Mouse (Mus musculus) cerebellum, postnatal 10 days (tissue): Measurements from ENCODE around the gene Foxl2.

Experiments used
- DNase-seq, 2 experiments: peaks; one replicate each; pipeline ENCODE4 v3.0.0; 2021; ENCODE audit warnings: mixed read lengths in 2 of 2

Foxl2 gene

DNA sequence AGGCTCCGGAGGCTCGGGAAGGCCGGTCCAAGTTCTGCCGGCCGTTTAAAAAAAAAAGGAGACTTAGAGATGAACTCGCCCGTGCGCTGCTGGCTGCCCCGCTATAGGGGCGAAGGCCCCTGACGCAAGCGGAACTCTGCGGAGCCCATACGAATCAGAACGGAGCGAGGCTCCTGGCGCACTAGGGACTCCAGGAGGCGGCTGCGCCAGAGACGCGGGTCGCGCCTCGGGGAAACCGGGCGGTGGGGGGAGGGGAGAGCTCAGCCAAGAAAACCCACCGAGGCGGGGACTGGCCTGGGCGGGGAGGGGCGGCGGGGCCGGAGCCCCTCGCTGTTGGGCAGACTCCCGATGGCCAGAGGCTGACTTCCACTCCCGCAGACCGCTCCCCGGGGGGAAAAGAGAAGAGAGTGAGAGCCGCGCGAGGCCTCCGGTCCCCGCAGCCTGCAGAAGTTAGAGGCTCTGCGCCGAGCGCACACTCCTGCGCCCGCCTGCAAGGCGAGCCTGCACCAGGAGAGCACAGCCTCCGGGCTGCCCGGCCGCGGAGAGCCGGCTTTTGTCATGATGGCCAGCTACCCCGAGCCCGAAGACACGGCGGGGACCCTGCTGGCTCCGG lies at the start of gene Foxl2:
TSS of gene Foxl2 (plus strand) at position 186 of the 613 bp plus-strand sequence.
- DNase-seq = peak; percentile 51 to 54

DNA sequence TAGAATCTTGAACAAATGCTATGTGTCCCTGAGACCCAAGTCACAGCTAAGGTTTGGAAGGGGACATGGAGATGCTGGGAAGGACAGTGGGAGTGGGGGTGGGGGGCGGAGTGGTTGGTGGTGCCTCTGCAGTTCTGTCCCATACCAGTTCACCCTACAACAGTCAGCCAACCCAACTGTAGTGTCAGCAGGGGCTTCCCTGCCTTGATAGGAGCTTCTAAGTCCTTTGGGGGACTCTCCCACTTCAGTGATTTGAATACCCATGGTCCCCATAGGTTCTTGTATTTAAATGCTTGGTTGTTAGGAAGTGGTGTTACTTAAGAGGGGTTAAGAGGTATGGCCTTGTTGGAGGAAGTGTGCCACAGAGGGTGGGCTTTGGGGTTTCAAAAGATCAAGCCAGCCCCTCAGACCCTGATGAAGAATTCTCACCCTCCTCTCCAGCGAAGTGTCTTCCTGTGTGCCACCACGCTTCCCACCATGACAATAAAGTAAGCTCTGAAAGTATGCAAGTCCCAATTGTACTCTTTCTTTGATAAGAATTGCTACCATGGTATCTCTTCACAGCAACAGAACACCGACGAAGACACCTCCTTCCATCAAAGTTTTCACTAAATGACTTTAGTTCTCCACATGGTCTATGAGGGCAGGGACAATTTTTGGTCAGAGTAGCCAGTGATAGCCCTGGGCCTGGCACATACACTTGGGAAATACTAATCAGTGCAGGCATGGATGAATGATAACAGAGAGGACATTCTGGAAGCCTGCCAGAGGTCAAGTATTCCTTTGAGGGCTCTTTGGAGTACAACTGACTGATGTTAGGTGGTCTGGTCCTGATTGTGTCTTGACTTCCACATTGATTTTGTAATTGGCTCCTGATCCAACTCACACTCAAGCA lies 34.2 kb upstream of the Foxl2 start:
- no peak for DNase-seq

DNA sequence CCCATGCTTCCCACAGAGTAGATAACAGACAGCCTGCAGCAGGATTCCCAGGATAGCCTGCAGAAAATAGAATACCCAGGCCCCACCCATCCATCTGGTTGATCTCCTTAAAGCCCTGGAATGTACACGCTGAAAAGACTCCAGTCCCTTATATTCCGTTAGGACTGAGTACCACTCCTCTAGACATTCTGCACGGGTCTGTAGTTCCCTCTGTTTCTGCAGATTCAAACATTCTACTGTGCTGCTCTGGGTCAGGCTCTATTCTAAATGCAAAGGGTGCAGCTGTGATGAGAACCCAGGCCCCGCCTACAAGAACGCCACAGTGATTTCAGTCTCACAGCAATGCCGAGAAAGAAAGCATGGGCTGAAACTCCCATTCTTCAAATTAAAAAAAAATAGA lies 32.0 kb upstream of the Foxl2 start:
- DNase-seq = no peak

DNA sequence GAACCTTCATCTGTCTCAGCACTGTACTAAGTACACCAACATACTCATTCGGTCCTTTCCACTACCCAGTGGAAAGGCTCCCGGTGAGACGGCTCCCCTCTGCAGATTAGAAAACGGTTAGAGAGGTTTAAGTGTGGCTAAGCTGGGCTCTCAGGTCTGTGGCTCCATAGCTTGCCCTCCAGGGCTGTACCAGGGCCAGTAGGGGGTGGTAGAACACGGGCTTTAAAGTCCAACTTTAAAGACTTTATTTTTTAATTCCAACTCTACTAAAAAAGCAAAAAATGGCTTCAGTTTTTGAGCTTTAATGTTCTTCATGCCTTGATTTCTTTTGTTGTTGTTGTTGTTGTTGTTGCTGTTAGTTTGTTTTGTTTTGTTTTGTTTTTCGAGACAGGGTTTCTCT lies 30.9 kb upstream of the Foxl2 start:
- DNase-seq = no peak

DNA sequence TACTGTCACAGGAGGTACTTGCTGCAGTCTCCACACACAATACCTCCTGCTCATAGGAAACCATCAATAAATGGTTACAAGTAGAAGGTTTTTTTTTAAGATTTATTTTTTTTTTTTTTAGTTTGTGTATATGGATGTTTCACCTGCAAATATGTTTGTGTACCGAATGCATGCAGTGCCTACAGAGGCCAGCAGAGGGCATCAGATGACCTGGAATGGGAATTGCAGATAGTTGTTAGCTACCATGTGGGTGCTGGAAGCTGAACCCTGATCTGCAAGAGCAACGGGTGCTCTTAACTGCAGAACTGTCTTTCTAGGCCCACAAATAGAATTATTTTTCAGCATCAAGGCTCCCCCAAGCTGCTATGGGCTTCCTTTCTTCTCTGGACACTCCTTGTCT lies 25.6 kb upstream of the Foxl2 start:
- DNase-seq = peak in 1 of 2 experiments; percentile 18

DNA sequence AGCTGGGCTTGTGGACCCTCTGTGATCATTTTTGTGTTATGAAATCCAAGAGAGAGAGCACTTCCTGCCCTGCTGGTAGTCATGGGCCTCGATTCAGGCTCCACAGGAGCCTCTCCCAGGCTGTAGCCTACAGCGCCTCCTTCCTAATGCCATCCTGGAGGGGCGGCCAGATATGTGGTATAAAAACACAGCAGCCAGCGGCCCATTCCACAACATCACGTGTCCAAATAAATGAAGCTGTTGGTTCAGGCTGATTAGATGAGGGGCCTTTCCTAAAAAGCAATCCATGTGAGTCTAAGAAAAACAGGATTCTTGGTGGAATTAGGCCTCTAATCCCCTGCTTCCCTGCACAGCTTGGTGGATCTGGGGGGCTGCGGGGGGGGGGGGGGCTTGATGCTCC lies 22.2 kb upstream of the Foxl2 start:
- DNase-seq = no peak

DNA sequence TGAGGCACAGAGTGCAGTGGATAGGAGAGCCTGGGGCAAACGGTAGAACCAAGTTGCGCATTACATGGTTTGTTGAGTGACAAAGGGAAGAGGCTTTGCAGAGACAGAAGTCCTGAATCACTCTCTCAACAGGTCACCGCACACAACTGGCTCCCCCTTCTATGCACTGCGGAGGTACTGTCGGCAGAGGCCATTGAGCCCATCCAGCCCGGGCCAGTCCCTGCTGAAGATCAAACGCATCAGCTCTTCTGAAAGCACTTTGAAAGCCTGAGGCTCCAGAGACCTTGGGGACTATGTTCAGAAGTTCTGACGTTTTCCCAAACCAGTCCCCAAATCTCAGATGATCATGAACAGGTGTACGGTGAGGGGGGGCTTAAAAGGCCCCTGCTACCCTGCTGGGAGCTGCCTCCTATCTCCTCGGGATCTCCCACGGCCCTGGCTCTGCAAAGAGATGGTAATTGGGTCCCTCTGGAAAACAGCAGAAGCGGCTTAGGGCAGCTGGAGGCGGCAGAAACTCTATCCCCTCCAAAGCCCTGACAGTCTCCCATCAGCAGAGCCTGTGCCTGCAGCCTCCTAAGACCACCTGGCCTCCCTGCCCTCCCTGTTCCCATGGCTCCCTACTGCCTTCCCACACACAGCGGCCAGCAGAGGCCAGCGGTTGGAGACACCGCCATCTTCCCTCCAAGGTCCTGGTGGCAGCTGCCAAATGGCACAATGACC lies 19.7 kb upstream of the Foxl2 start:
- DNase-seq = no peak

DNA sequence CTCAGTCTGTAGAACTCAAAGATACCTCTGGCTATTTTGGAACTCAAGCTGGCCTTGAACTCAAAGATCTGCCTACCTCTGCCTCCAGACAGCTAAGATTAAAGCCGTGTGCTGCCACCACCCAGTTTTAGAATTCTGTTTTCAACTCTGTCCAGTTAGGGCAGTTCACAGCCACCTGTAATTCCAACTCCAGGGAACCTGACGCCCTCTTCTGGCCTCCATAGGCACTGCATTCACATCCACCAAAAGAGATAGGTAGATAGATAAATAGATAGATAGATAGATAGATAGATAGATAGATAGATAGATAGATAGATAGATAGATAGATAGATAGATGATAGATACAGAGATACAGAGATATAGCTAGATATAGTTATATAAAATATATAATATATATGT lies 15.8 kb upstream of the Foxl2 start:
- peak; percentile 52 to 61 for DNase-seq

DNA sequence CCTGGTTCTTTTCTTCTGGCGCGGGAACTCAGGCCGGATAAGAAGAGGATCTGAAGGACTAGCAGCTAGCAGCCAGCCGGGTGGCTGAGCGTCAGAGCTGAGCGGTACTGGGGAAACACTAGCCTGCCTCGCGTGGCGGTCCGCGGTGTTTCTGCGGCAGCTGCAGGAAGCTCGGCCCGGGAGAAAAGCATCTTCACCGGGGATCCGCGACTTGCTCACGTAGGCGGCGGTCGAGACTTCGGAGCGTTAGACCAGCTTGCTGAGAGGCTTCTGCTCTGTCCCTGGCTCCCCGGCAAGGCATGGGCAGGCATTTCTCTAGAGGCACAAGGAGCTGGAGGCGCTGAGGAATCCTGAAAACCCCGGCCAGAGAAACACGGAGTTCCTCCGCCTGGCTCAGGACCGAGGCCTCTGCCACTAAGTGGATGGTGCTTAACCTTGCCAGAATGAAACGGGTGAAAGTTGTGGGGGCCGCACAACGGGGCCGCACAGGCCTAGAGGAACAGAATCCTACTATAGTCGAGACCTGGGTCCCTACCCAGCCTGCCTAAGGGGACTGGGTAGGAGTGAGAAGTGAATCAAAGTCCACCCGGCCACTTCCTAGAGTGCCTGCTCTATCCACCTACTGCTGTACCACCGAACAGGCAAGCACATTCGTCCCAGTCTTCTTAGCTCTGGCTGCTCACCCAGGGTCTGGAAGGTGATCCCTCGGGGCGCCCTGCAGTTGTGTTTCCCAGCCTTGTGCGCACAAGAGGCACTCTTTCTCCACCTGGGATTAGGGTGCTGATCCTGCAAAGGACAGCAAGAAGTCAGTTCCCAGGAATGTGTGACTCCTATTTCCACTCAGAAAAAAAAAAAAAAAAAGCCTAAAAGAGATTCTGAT lies 2.7 kb upstream of the Foxl2 start:
- DNase-seq = peak; percentile 36 to 49

DNA sequence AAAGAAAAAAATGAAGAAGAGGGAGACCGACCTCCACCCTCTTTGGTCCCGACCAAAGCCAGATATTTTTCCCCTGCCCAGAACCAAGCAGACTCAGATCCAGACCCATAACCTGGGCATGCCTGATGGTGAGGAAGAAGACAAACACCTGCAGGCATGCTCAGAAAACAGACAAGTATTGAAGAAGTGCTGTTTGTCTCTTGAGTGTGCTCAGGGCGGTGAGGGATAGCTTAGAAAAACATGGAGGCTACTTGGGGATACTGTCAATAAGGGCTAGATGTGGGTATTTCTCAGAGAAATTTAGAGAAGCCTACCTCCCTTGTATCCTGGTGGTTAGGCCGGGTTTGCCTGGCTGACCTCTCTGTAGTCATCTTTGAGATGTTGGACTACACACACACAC lies 1.8 kb upstream of the Foxl2 start:
- DNase-seq = no peak

DNA sequence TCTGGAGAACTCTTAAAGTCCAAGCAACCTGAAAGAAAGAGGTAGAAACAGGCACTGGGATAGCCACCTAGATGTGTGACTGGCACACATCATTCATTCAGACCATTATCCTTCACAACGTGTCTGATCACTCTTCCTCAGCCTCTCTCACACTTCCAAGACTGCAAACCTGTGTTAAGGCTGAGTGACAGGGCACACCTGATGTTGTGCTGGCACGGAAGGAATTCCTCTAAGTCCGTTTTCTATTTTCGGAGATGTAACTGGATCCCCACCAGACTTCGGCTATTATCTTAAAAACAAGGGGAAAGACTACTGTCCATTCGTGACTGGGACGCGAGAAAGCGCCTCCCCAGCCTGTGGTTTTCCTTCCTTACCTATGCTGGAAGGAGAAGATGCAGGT lies 1.3 kb upstream of the Foxl2 start:
- DNase-seq = no peak

DNA sequence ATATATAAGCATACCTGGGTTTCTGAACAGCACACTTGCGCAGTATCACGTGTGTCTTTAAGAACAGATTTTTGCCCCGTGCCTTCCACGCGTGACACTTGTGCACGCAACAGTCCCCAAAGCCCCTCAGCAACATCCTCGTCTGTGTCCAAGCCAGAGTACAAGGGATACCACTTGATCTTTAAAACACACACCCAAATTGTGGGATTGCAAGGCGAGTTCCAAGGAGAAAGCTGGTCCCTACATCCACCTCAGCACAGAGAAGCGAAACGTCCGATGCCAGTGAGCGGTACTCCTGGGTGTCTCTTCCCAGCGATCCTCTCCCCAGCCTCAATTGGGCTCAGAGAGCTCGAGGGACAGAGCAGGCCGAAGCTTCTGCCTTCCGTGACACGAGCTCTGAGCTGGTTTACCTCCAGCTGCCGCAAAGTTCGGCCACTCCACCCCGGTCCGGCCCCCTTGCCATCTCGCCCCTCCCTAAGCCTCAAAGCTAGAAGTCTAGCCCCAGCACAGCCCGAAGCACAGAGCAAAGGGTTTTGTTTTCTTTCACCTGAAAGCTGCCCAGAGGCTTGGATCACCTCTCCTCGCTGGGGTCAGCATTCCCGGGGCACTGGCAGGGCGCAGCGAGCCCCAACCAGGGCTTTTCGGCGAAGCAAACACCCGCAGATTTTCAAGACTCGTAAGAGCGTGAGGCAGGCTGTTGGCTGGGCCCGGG lies 541 bp upstream of the Foxl2 start:
- peak in 1 of 2 experiments; percentile 33 for DNase-seq

DNA sequence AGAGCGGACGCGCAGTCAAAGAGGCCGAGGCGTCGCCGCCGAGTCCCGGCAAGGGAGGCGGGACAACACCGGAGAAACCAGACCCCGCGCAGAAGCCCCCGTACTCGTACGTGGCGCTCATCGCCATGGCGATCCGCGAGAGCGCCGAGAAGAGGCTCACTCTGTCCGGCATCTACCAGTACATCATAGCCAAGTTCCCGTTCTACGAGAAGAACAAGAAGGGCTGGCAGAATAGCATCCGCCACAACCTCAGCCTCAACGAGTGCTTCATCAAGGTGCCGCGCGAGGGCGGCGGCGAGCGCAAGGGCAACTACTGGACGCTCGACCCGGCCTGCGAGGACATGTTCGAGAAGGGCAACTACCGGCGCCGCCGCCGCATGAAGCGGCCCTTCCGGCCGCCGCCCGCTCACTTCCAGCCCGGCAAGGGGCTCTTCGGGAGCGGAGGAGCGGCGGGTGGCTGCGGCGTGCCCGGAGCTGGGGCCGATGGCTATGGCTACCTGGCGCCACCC lies 682 bp downstream of the Foxl2 start:
- peak; percentile 25 to 49 for DNase-seq

DNA sequence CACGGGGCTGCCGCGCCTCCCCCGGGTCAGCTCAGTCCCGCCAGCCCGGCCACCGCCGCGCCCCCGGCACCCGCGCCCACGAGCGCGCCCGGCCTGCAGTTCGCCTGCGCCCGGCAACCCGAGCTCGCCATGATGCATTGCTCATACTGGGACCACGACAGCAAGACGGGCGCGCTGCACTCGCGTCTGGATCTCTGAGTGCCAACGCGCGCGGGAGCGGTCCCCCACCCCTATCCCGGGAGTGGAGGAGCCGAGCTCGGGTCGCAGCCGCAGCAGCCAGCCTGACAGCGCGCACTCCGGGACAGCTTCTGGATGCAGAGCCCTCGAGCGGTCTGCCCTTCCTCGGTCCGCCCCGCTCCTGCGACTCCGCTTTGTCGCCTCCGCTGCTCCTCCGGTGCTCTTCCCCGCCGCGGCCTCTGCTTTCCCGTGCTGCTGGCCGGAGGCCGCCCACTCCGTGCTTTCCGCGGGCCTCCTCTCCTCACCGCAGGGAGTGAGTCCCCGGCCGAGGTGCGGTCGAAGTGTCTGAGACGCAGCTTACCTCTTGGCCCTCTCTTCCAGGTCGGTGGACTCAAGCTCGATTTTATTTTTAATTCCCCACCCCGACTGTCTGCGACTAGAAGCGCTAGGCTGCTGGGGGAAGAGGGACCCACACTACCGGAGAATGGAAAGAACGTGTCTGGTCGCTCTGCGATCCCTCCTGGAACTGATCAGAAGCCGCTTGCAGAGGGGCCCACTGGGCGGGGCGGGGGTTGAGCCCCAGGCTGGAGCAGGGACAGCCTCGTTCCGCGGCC lies 1.7 kb downstream of the Foxl2 start:
- DNase-seq = peak; percentile 50 to 57

DNA sequence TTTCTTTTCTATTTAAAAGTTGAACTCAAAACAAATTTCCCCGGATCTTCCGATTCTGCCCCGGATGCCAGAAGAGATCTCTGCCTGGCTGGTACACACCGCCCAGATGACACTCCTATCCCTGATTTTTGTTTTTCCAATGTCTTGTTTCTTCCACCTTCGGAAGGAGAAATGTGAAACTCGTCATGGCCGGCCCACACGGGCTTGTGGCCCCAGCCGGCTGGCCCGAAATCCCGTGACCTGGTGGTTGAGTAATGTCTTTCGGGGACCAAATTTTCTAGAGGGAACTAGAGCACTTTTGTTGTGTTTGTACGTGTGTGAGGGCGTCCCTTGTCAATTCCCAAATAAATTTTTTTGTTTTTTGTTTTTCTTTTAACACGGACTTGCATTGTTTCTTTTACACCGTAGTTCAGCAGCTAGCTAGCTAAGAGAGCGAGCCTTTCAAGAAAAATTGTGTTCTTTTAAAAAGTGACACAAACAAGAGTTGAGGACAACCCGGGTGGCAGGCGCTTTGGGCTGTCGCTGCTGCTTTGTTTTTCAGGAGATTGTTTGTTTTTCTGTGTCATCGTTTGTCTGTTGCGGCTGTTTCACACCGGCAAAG lies 2.8 kb downstream of the Foxl2 start:
- DNase-seq = peak; percentile 31 to 52

DNA sequence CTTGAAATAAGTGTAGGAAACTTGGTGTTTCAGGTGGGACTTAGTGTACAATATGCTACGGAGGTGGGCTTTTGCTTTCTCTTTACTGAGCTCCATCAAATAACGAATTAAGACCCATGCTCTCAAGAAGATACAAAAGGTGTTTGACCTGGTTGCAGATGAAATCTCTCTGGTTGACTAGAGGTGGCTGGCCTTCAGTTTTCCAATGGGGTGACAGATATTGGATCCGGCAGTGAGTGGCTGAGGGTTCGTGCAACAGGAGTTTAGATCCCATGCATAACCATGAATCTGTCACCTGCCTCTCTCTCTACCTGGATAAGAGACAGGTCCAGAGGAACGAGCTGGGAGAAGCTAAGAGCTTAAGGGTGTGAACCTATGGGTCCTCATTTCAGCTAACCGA lies 3.5 kb downstream of the Foxl2 start:
- DNase-seq = no peak

DNA sequence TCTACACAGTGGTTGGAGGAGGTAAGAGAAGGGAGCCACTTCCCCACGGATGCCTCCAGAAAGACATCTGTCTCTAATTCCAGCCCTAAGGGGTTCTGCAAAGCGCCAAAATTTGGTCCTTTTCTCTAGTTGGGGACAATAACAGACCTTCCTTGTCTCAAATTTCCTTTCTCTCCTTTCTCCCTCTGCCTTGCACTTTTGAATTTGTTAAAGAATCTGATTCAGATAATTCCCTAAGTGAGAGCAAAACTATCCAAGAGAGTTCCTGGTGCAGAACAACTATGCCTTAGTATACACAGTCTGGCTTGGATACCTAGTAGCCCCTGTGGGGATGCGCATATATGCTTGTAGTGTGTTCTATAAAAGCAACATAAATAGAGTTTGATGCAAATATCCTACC lies 4.8 kb downstream of the Foxl2 start:
- no peak for DNase-seq

DNA sequence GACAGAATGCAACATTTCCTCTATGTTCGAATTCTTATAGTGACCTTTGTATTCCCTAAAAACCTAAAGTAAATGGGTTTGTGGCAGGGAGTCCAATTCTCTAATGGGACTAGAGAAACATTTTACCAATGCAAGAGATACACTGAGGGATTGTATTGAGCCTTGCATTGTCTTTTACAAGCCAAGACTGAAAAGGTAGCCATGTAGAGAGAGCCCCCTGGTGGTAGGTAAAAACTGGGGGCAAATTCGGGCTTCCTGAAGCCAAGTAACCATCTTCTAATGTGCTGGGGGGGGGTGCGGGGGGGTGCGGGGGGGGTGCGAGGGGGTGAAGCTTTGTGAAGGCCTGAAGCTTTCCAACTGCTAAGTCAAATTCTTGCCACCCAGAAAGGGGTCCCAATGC lies 5.3 kb downstream of the Foxl2 start:
- DNase-seq = no peak

DNA sequence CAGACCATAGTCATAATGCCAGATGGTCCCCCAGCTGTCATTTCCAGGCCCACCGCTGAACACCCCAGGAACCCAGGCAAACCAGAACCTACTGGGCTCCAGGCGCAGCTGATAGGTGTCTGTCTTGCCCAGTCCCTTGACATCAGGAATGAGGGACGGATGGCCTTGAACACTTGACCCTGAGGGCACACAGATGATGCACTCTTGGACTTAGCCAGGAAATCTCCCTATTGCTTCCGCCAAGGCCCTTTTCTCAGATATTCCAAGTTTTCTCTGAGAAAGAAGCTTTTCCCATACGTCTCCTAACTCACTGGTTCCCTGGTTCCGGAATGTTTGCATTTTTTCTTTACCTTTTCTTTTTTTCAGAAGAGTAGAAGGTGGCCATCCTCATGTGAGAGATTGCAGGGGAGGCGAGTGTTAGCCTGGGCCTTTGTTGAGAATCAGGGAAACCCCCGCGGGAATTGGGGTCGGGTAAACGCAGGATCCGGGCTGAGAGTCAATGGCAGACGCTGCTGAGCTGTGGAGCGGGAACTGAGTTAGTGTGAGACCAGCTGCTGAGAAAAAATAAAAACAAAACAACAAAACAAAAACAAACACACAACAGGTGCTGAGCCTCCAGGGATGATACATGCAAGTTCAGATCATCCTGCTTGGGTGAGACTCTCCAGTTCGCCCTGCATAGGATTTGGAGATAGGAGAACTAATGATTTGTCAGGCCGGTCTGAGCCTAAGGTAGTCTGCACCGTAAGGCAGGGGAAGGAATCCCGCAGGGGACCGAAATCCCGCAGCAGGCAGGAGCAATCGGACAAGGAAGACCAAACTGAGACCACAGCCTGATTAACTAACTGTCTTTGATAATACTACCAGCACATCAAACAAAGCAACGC lies 6.7 kb downstream of the Foxl2 start:
- no peak for DNase-seq
